Mouse (Mus musculus): ENCODE data around the gene Prrc2b. TPM values are rescaled to one million over a fixed set of nuclear protein-coding genes. Genes with fewer than 3 reads are reported as not detected.
A peak's percentile ranks its signal among the peaks of the same experiment; 100 is the strongest.

Gene Prrc2b
- total and polyA plus RNA-seq, 2 experiments from 2014 or later, result 19.5 to 66.5 TPM

DNA sequence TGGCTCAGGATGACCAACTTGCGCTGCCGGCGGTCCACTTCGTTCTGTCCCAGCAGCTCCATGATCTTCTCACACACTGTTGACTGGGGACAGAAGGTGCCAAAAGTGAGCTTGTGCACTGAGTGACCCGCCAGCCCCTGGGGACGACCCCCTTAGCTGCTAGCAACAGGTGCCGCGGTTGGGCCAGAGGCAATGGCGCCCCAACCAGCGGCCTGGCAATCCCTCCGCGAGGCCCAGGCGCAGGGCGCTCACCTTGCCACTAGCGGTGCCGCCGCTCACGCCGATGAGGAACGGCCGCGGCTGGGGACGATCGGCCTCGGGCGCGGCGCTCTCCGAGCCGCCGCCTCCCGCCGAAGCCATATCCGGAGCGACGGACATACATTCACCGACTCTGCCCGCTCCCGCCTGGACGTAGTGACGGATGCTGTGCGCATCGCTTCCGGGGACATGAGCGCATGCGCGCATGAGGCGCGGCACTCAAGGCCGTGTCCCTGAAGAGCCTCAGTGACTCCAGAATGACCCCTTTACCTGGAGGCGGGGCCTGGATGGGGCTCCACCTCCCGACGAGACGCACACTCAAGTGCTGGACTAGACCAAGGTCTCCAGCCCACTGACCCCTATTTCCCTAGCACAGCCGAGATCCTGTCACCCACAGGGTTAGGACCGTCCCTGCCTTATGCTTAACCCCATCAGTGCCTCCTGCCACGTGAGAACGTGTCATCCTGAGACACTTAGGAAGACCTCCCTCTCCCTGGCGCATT, 109.0 kb downstream of the Prrc2b start, which contains the start of gene Uck1:
TSS of gene Uck1 (minus strand) at position 503 of the 761 bp plus-strand sequence.
- H3K27ac ChIP-seq (ENCODE audit: low read depth), result peak within 1 kb of the TSS; percentile 77
- under 1% methylated on average over 58 of the region's 59 CpGs for WGBS
- ATAC-seq (ENCODE audit: insufficient read depth, low read depth) (peak; percentile 96), DNase-seq (ENCODE audit: low spot score) (peak; percentile 84)
- no peaks in the 10 kb centered on the region for H3K27me3 ChIP-seq (ENCODE audit: control insufficient read depth, insufficient read depth, low read length)
- H3K9me3 ChIP-seq (replicated peaks; ENCODE audit: control insufficient read depth, low read length), result no peaks in the 10 kb centered on the region
- H3K4me1 ChIP-seq (ENCODE audit: control insufficient read depth, insufficient read depth), result peaks cover 7% of the 10 kb centered on the region
- H3K36me3 ChIP-seq (replicated peaks; ENCODE audit: control insufficient read depth, insufficient read depth, low read length), result peaks cover 25% of the 10 kb centered on the region
- H3K4me2 ChIP-seq (ENCODE audit: low read depth, low read length), result peak within 1 kb of the TSS; percentile 86
- no peak for TF ChIP-seq EP300 (IDR thresholded peaks at IDR 0.05; ENCODE audit: low read depth)
- TF ChIP-seq CTCF (IDR thresholded peaks at IDR 0.05; ENCODE audit: low read depth), result no peak; the same call in 1 of the 2 replicates
- H3K9ac ChIP-seq (replicated peaks; ENCODE audit: low read depth, low read length), result peak within 1 kb of the TSS; percentile 81
- H3K4me3 ChIP-seq (ENCODE audit: low read depth, low read length), result peak within 1 kb of the TSS; percentile 95

DNA sequence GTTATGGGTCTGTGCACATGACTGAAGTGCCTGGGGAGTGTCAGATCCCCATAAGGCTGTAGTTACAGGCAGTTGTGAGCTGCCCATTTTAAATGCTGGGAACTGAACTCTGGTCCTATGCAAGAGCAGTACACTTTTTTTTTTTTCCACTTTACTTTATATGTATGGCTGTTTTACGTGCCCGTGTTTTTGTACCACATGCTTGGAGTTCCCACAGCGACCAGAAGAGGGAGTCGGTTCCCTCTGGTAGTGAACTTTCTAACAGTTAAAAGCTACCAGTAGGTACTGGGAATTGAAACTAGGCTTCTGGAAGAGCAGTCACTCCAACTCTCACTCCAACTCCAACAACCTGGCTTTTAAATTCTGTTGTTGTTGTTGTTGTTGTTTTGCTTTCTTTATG, 109.8 kb downstream of the Prrc2b start:
- H3K9ac ChIP-seq (replicated peaks; ENCODE audit: low read depth, low read length), result no peak overlapping the region
- 36% methylated on average over 4 of the region's 4 CpGs for WGBS
- H3K36me3 ChIP-seq (replicated peaks; ENCODE audit: control insufficient read depth, insufficient read depth, low read length), result peaks cover 25% of the 10 kb centered on the region
- DNase-seq (ENCODE audit: low spot score) (no peak), ATAC-seq (ENCODE audit: insufficient read depth, low read depth) (no peak)
- no peaks in the 10 kb centered on the region for H3K27me3 ChIP-seq (ENCODE audit: control insufficient read depth, insufficient read depth, low read length)
- no peak overlapping the region for H3K27ac ChIP-seq (ENCODE audit: low read depth)
- H3K4me1 ChIP-seq (ENCODE audit: control insufficient read depth, insufficient read depth), result peaks cover 7% of the 10 kb centered on the region
- H3K4me2 ChIP-seq (ENCODE audit: low read depth, low read length), result no peak overlapping the region; the same call in 1 of the 2 replicates
- no peaks in the 10 kb centered on the region for H3K9me3 ChIP-seq (replicated peaks; ENCODE audit: control insufficient read depth, low read length)
- H3K4me3 ChIP-seq (ENCODE audit: low read depth, low read length), result no peak overlapping the region
- TF ChIP-seq EP300 (IDR thresholded peaks at IDR 0.05; ENCODE audit: low read depth) (no peak), CTCF (IDR thresholded peaks at IDR 0.05; ENCODE audit: low read depth) (peak; percentile 23; the same call in 1 of the 2 replicates)

DNA sequence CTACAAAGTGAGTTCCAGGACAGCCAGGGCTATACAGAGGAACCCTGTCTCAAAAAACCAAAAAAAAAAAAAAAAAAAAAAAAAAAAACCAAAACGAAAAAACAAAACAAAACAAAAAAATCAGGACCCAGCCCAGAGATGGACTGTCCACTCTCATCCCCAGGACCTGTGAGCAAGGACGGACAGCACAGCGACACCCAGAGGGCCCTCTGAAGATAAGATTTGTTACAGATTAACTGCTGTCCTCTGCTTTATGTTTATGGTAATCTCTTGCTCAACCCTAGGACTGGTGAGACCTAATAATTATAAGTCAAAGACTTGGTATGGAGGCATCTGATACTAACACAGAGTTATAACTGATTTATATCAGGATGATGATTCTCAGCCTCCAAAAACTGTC, 124.9 kb downstream of the Prrc2b start:
- Histone ChIP-seq H3K4me2 (ENCODE audit: low read depth, low read length) (no peak overlapping the region), H3K27me3 (ENCODE audit: control insufficient read depth, insufficient read depth, low read length) (no peaks in the 10 kb centered on the region), H3K4me1 (ENCODE audit: control insufficient read depth, insufficient read depth) (no peaks in the 10 kb centered on the region), H3K36me3 (replicated peaks; ENCODE audit: control insufficient read depth, insufficient read depth, low read length) (peaks cover 35% of the 10 kb centered on the region), H3K27ac (ENCODE audit: low read depth) (no peak overlapping the region), H3K9me3 (replicated peaks; ENCODE audit: control insufficient read depth, low read length) (no peaks in the 10 kb centered on the region), H3K4me3 (ENCODE audit: low read depth, low read length) (no peak overlapping the region), H3K9ac (replicated peaks; ENCODE audit: low read depth, low read length) (no peak overlapping the region)
- DNase-seq (ENCODE audit: low spot score) (no peak), ATAC-seq (ENCODE audit: insufficient read depth, low read depth) (no peak)
- WGBS, result 53% methylated on average over 3 of the region's 3 CpGs
- no peak for TF ChIP-seq CTCF (IDR thresholded peaks at IDR 0.05; ENCODE audit: low read depth)
- TF ChIP-seq EP300 (IDR thresholded peaks at IDR 0.05; ENCODE audit: low read depth), result no peak

DNA sequence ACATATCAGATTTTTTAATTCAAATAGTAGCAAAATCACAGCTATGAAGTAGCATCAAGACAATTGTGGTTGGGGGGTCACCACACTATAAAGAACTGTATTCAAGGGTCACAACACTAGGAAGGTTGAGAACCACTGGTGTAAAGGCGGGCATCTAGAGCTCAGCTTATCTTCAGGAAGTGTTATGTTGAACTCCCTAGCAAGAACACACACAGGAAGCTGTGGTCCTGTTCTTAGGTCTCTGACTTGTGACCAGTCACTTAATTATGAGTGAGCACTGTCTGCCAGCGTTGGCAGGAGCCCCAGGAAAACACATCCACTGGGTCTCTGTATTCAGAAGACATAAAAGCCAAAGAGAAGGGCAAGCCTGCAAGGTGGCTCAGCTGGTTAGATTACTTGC, 131.4 kb downstream of the Prrc2b start:
- Histone ChIP-seq H3K4me1 (ENCODE audit: control insufficient read depth, insufficient read depth) (peaks cover 8% of the 10 kb centered on the region; the same call in 1 of the 2 replicates), H3K27ac (ENCODE audit: low read depth) (peak overlapping the region; percentile 41), H3K4me2 (ENCODE audit: low read depth, low read length) (no peak overlapping the region), H3K9ac (replicated peaks; ENCODE audit: low read depth, low read length) (no peak overlapping the region), H3K27me3 (ENCODE audit: control insufficient read depth, insufficient read depth, low read length) (no peaks in the 10 kb centered on the region), H3K9me3 (replicated peaks; ENCODE audit: control insufficient read depth, low read length) (no peaks in the 10 kb centered on the region), H3K4me3 (ENCODE audit: low read depth, low read length) (no peak overlapping the region), H3K36me3 (replicated peaks; ENCODE audit: control insufficient read depth, insufficient read depth, low read length) (peaks cover 61% of the 10 kb centered on the region)
- DNase-seq (ENCODE audit: low spot score) (no peak), ATAC-seq (ENCODE audit: insufficient read depth, low read depth) (no peak)
- no peak for TF ChIP-seq CTCF (IDR thresholded peaks at IDR 0.05; ENCODE audit: low read depth)
- no peak for TF ChIP-seq EP300 (IDR thresholded peaks at IDR 0.05; ENCODE audit: low read depth)
- 68% methylated on average over 2 of the region's 2 CpGs for WGBS

DNA sequence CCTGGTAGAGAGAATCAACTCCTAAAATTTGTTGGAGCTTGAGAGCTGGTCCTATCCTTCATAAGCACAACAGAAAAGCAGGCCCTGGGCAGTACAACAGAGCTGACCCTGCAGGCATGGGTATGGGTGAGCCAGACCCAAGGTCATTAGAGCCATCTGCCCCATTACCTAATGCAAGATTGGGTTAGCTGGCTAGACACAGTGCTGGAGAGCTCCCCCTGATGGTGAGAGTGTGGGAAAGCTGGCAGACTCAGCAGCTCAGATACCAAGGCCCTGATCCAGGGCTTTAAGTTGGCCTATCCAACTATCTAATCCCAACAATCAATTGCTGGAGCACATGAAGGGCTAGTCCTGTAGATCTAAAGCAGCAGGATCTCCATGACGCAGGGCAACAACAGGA, 131.8 kb downstream of the Prrc2b start:
- ATAC-seq (ENCODE audit: insufficient read depth, low read depth) (peak; percentile 79), DNase-seq (ENCODE audit: low spot score) (peak; percentile 66)
- Histone ChIP-seq H3K4me2 (ENCODE audit: low read depth, low read length) (no peak overlapping the region), H3K9ac (replicated peaks; ENCODE audit: low read depth, low read length) (no peak overlapping the region), H3K27me3 (ENCODE audit: control insufficient read depth, insufficient read depth, low read length) (no peaks in the 10 kb centered on the region), H3K27ac (ENCODE audit: low read depth) (peak overlapping the region; percentile 41), H3K4me3 (ENCODE audit: low read depth, low read length) (no peak overlapping the region), H3K36me3 (replicated peaks; ENCODE audit: control insufficient read depth, insufficient read depth, low read length) (peaks cover 56% of the 10 kb centered on the region), H3K9me3 (replicated peaks; ENCODE audit: control insufficient read depth, low read length) (no peaks in the 10 kb centered on the region), H3K4me1 (ENCODE audit: control insufficient read depth, insufficient read depth) (peaks cover 8% of the 10 kb centered on the region; the same call in 1 of the 2 replicates)
- TF ChIP-seq CTCF (IDR thresholded peaks at IDR 0.05; ENCODE audit: low read depth) (peak; percentile 68), EP300 (IDR thresholded peaks at IDR 0.05; ENCODE audit: low read depth) (no peak)
- WGBS, result 78% methylated on average over 1 of the region's 1 CpGs
